Mouse (Mus musculus) hindbrain, embryonic 11.5 days (tissue): ENCODE results near the gene Atp6ap1. TPM values are rescaled to one million over a fixed set of nuclear protein-coding genes. Genes with fewer than 3 reads are reported as not detected.

Source experiments
- ATAC-seq: fragments of 200-750 bp; cut with Nextera tagmentation; 2 replicates; pipeline ENCODE4 v1.8.0; 2017; ENCODE audit warnings: mild to moderate bottlenecking, moderate TSS enrichment, moderate library complexity; ENCODE audit not compliant: low FRiP score
- DNase-seq: peaks from one replicate; pipeline ENCODE4 v3.0.0-alpha.2; 2015; ENCODE audit warnings: low spot score
- H3K27ac ChIP-seq: fragments of 300-500 bp; sonication (generic); 2 replicates; pipeline ENCODE4 v1.5.1; 2014; ENCODE audit warnings: mild to moderate bottlenecking, low read depth, low read length
- H3K27me3 ChIP-seq: fragments of 300-500 bp; sonication (generic); 2 replicates; pipeline ENCODE4 v1.6.1; 2014; ENCODE audit warnings: mild to moderate bottlenecking, low read length, moderate library complexity, mixed read lengths; ENCODE audit not compliant: control insufficient read depth, insufficient read depth
- H3K36me3 ChIP-seq: fragments of 300-500 bp; sonication (generic); 2 replicates; pipeline ENCODE4 v1.6.1; 2014; ENCODE audit warnings: mild to moderate bottlenecking, low read length, moderate library complexity, mixed read lengths; ENCODE audit not compliant: control insufficient read depth, insufficient read depth
- H3K4me1 ChIP-seq: fragments of 300-500 bp; sonication (generic); replicated peaks from 2 replicates; pipeline ENCODE4 v1.6.1; 2014; ENCODE audit warnings: low read length, mixed read lengths; ENCODE audit not compliant: control insufficient read depth, insufficient read depth
- H3K4me2 ChIP-seq: fragments of 300-500 bp; sonication (generic); replicated peaks from 2 replicates; pipeline ENCODE4 v1.6.1; 2014; ENCODE audit warnings: mild to moderate bottlenecking, low read depth, low read length
- H3K4me3 ChIP-seq: fragments of 300-500 bp; sonication (generic); 2 replicates; pipeline ENCODE4 v1.5.1; 2014; ENCODE audit warnings: low read depth, low read length
- H3K9ac ChIP-seq: fragments of 300-500 bp; sonication (generic); 2 replicates; pipeline ENCODE4 v1.6.1; 2014; ENCODE audit warnings: low read depth, low read length
- H3K9me3 ChIP-seq: fragments of 300-500 bp; sonication (generic); 2 replicates; pipeline ENCODE4 v1.6.1; 2016; ENCODE audit warnings: low read length; ENCODE audit not compliant: control insufficient read depth
- WGBS: fragments of 180-500 bp; shearing (Covaris S2); extraction: QIAGEN DNeasy Blood & Tissue Kit; methylation state at CpG from one replicate; pipeline ENCODE4 v1.1.7; 2014; 5-methylcytosine and 5-hydroxymethylcytosine counted together
- polyA plus RNA-seq: library from polyadenylated mRNA; unstranded; fragments of >200 nt; fragmentation: Nextera tagmentation; extraction: Ambion mirVana; gene quantifications from 2 replicates; pipeline ENCODE4 v1.2.1, GENCODE M21; 2014

Atp6ap1 gene
- polyA plus RNA-seq, 1 experiment from 2014 or later, result 91.7 TPM

DNA sequence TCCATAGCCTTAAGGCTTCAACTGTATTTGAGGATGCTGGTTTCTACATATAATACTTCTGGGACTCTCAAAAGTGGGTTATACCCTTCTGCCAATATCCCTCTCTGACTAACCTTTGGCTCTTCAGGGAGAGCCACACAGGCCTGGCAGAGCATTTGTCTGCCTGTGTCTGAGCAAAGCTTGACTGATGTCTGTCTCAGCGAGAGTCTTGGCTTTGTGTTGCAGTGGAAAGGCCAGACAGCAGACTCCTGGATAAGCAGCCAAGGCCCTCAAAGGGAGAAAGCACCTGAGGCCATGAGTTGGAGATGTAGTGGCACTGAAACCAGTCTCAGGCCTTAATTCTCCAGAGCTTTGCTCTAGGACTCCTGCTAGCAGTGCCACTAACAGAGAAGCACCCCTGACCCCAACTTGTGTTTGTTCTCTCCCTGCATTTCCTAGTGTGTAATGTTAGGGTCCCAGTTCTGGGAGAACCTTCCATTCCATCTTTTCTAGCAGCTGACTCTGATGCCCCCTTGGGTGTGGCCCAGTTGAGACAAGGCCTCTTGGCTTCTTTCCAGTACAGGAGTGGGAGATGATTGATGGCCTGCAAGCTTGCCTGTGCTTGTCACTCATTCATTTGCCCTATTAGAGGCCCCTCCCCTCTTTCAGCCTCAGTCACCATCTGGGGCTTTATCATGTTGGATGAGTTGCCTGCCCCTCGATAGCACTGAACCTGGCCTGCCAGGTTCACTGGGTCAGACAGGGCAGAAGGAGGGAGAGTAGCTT, 33.5 kb downstream of the Atp6ap1 start:
- peak overlapping the region; percentile 52 for H3K4me3 ChIP-seq
- peak overlapping the region; percentile 64 for H3K9ac ChIP-seq
- H3K4me1 ChIP-seq, result peaks cover 3% of the 10 kb centered on the region; the same call in 1 of the 2 replicates
- no peaks in the 10 kb centered on the region for H3K36me3 ChIP-seq
- ATAC-seq (no peak; the same call in 1 of the 2 replicates), DNase-seq (peak; percentile 12)
- 36% methylated on average over 2 of the region's 2 CpGs for WGBS
- 0 out of 2 replicates have a peak overlapping the region, but pooled peaks have one; percentile 1 for H3K27ac ChIP-seq
- no peaks in the 10 kb centered on the region for H3K9me3 ChIP-seq
- H3K27me3 ChIP-seq, result no peaks in the 10 kb centered on the region
- peak overlapping the region; percentile 59 for H3K4me2 ChIP-seq

DNA sequence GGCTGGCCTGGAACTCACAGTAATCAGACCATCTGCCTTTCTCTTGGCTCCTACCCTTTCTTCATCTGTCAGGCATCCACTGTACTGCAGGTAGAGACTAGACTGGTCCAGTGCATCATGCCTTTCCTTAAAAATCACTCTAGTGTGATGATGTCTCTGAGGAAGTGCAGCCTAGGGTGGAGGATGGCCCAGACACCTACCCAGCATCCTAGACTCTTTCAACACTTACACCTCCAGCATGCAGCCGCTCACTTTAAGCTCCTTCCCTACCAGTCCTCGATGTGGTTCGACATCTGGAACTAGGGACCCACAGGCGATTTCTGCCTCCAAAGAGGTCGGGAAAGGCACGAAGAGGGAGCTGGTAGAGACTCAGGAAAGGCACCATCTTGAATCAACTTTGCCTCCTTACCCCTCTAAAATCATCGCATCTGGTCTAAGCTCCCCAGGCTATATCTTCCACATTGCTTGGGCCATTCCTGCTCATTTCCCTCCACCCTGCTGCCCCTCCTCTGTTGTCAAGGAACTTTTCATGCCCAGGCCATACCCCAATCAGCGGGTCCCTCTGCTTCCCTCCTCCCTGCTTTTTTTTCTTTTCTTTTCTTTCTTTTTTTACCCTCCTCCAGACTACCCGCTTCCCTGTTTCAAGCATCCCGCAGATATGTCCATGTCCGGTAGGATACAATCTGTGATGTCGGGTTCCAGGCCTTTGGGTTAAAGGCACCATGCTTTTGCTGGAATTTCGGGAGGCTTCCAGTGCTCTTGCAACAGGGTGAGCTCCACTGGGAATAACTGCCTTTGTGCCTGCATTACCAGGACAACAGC, 56.0 kb downstream of the Atp6ap1 start:
- ATAC-seq (peak; percentile 64), DNase-seq (peak; percentile 1)
- Histone ChIP-seq H3K4me1 (no peaks in the 10 kb centered on the region), H3K27ac (no peak overlapping the region), H3K9ac (peak overlapping the region; percentile 48), H3K4me2 (peak overlapping the region; percentile 45), H3K36me3 (no peaks in the 10 kb centered on the region), H3K4me3 (peak overlapping the region; percentile 39), H3K27me3 (no peaks in the 10 kb centered on the region), H3K9me3 (no peaks in the 10 kb centered on the region)
- WGBS, result 22% methylated on average over 13 of the region's 13 CpGs

GRCm38 (mm10) chrX:74353467-74353770, 56.5 kb downstream of the Atp6ap1 start, which contains the start of gene Lage3:
Lage3 (minus strand) TSS chrX:74353618.
- no peaks in the 10 kb centered on the region for H3K4me1 ChIP-seq
- no peaks in the 10 kb centered on the region for H3K27me3 ChIP-seq
- H3K4me3 ChIP-seq, result peak within 1 kb of the TSS; percentile 39
- H3K4me2 ChIP-seq, result peak within 1 kb of the TSS; percentile 45
- DNase-seq (peak; percentile 77), ATAC-seq (peak; percentile 84)
- H3K9ac ChIP-seq, result peak within 1 kb of the TSS; percentile 48
- no peak within 1 kb of the TSS for H3K27ac ChIP-seq
- H3K36me3 ChIP-seq, result no peaks in the 10 kb centered on the region
- no peaks in the 10 kb centered on the region for H3K9me3 ChIP-seq
- WGBS, result 9% methylated on average over 6 of the region's 22 CpGs

Other genes starting within 250 kb of the Atp6ap1 start
- gene Opn1mw, start 169.6 kb upstream of the Atp6ap1 start, polyA plus RNA-seq, result not detected in 2 replicates
- 14.4 and 15.8 TPM in 2 replicates for gene Mecp2, start 161.7 kb upstream of the Atp6ap1 start, polyA plus RNA-seq
- not detected in 2 replicates for gene Tex28, start 129.3 kb upstream of the Atp6ap1 start, polyA plus RNA-seq
- 0.20 TPM in 1 of 2 replicates, not detected in the other for gene Tktl1, start 119.8 kb upstream of the Atp6ap1 start, polyA plus RNA-seq
- gene Flna, start 47.3 kb upstream of the Atp6ap1 start, polyA plus RNA-seq, result 181 and 196 TPM in 2 replicates
- 22.6 and 27.4 TPM in 2 replicates for gene Emd, start 42.4 kb upstream of the Atp6ap1 start, polyA plus RNA-seq
- gene Rpl10, start 26.3 kb upstream of the Atp6ap1 start, polyA plus RNA-seq, result 724 and 770 TPM in 2 replicates
- gene Taz, start 15.2 kb upstream of the Atp6ap1 start, polyA plus RNA-seq, result 57.0 and 58.3 TPM in 2 replicates
- gene Dnase1l1, start 14.8 kb upstream of the Atp6ap1 start, polyA plus RNA-seq, result 4.5 TPM in 2 replicates
- 490 and 535 TPM in 2 replicates for gene Gdi1, start 7.9 kb downstream of the Atp6ap1 start, polyA plus RNA-seq
- 60.6 and 67.3 TPM in 2 replicates for gene Fam50a, start 15.9 kb downstream of the Atp6ap1 start, polyA plus RNA-seq
- 19.2 and 22.3 TPM in 2 replicates for gene Plxna3, start 32.0 kb downstream of the Atp6ap1 start, polyA plus RNA-seq
- 103 and 105 TPM in 2 replicates for gene Lage3, start 56.5 kb downstream of the Atp6ap1 start, polyA plus RNA-seq
- gene Ubl4a, start 76.1 kb downstream of the Atp6ap1 start, polyA plus RNA-seq, result 68.6 and 69.9 TPM in 2 replicates
- gene Slc10a3, start 76.3 kb downstream of the Atp6ap1 start, polyA plus RNA-seq, result 7.4 and 7.7 TPM in 2 replicates
- gene Fam3a, start 96.2 kb downstream of the Atp6ap1 start, polyA plus RNA-seq, result 26.9 and 29.0 TPM in 2 replicates
- gene Ikbkg, start 96.2 kb downstream of the Atp6ap1 start, polyA plus RNA-seq, result 21.7 and 25.4 TPM in 2 replicates
- 54.9 and 56.5 TPM in 2 replicates for gene G6pdx, start 132.1 kb downstream of the Atp6ap1 start, polyA plus RNA-seq
- not detected in 2 replicates for gene Gm6880, start 184.3 kb downstream of the Atp6ap1 start, polyA plus RNA-seq